Comparison of ENCODE assay signal across 10 mouse cellular contexts in the genomic region with DNA sequence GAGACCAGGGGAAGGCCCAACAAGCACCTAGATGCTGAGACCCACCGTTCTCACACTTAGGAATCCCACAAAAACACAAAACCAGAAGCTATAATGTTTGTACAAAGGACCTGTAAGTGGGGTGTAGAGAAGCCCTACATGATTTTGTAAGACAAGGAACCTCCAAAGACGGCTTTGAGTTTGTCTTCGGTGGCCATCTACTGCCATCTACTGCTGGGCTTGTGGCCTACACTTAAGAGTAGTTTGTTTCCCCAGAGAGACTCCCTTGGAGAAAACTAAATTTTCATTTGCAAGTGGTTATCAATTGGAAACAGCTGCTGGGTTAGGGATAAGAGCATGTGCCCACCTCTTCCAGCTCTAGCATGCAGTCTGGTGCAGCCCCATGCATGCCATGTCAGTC. TPM values are rescaled to one million over a fixed set of nuclear protein-coding genes. Genes with fewer than 3 reads are reported as not detected.
DNase-seq lines count a peak whose midpoint lies in the region; ATAC-seq and TF ChIP-seq lines count a peak whose summit lies in the region.
"Had no signal": no experiment of that assay in that cellular context is flagged by ENCODE, and none has a peak within 500 bp of the region (broad histone marks: within the 10 kb centered on the region; RNA-seq: fewer than 3 reads in every experiment).

No protein-coding gene starts in this region.

- no peak for TF ChIP-seq EP300 in liver, embryonic 14.5 days (IDR thresholded peaks at IDR 0.05; ENCODE audit: low read depth)
- TF ChIP-seq EP300 in stomach, postnatal 0 days (optimal IDR thresholded peaks at IDR 0.05): no peak

- no peaks in the 10 kb centered on the region for H3K4me1 ChIP-seq in heart, embryonic 10.5 days
- no peaks in the 10 kb centered on the region for H3K4me1 ChIP-seq in embryonic facial prominence, embryonic 10.5 days
- H3K4me1 ChIP-seq in liver, embryonic 14.5 days (replicated peaks; ENCODE audit: control insufficient read depth in 2 of 2, insufficient read depth in 2 of 2, low read length in 1 of 2): 0 out of 4 replicates have a peak, but pooled peaks cover 0 to under 1% of the 10 kb centered on the region in 2 experiments
- H3K4me1 ChIP-seq in stomach, postnatal 0 days (replicated peaks; ENCODE audit: control insufficient read depth, insufficient read depth): no peaks in the 10 kb centered on the region

- peak; percentile 84 for DNase-seq in heart, adult 11 months
- DNase-seq in heart, embryonic 10.5 days (ENCODE audit: low spot score): no peak
- DNase-seq in 3T3-L1 (ENCODE audit: low read depth, low spot score): peak; percentile 60
- peak; percentile 64 for DNase-seq in adrenal gland, adult 2 months
- DNase-seq in embryonic facial prominence, embryonic 10.5 days (ENCODE audit: low spot score): peak; percentile 45
- DNase-seq in induced T-regulatory cell, adult 2 months (ENCODE audit: low read depth): peak; percentile 4
- DNase-seq in liver, embryonic 14.5 days (ENCODE audit: low read depth in 3 of 3, low spot score in 3 of 3): peak in 1 of 3 experiments; percentile 9
- peak; percentile 53 for DNase-seq in stomach, postnatal 0 days (ENCODE audit: low spot score)

- no peaks in the 10 kb centered on the region for H3K9me3 ChIP-seq in heart, embryonic 10.5 days
- no peaks in the 10 kb centered on the region for H3K9me3 ChIP-seq in embryonic facial prominence, embryonic 10.5 days
- no peaks in the 10 kb centered on the region for H3K9me3 ChIP-seq in liver, embryonic 14.5 days (ENCODE audit: control insufficient read depth, low read length)
- H3K9me3 ChIP-seq in stomach, postnatal 0 days (ENCODE audit: control insufficient read depth, low read length): no peaks in the 10 kb centered on the region

- H3K9ac ChIP-seq in liver, embryonic 14.5 days (replicated peaks): no peak overlapping the region
- H3K9ac ChIP-seq in stomach, postnatal 0 days (ENCODE audit: low read length): no peak overlapping the region

- ATAC-seq in liver, embryonic 14.5 days (ENCODE audit: insufficient read depth): 0 out of 2 replicates have a peak, but pooled peaks have one; percentile 11
- no peak for ATAC-seq in stomach, postnatal 0 days (ENCODE audit: low FRiP score, low TSS enrichment)

- WGBS in heart, embryonic 10.5 days: 35% methylated on average over 3 of the region's 3 CpGs
- 39% methylated on average over 3 of the region's 3 CpGs for WGBS in embryonic facial prominence, embryonic 10.5 days
- WGBS in liver, embryonic 14.5 days (ENCODE audit: insufficient replicate concordance): 37% methylated on average over 3 of the region's 3 CpGs
- WGBS in stomach, postnatal 0 days: 34% methylated on average over 3 of the region's 3 CpGs

- TF ChIP-seq CTCF in liver, embryonic 14.5 days (IDR thresholded peaks at IDR 0.05; ENCODE audit: low read depth): peak; percentile 51
- peak; percentile 83 for TF ChIP-seq CTCF in stomach, postnatal 0 days (IDR thresholded peaks at IDR 0.05; ENCODE audit: low read depth)

- no peaks in the 10 kb centered on the region for H3K36me3 ChIP-seq in heart, embryonic 10.5 days
- H3K36me3 ChIP-seq in embryonic facial prominence, embryonic 10.5 days (replicated peaks): no peaks in the 10 kb centered on the region
- no peaks in the 10 kb centered on the region for H3K36me3 ChIP-seq in liver, embryonic 14.5 days (replicated peaks; ENCODE audit: control insufficient read depth, insufficient read depth, low read depth)
- no peaks in the 10 kb centered on the region for H3K36me3 ChIP-seq in stomach, postnatal 0 days (ENCODE audit: control insufficient read depth, insufficient read depth, low read length)

- H3K4me2 ChIP-seq in liver, embryonic 14.5 days (ENCODE audit: low read depth): no peak overlapping the region
- no peak overlapping the region for H3K4me2 ChIP-seq in stomach, postnatal 0 days (replicated peaks; ENCODE audit: low read depth)

- no peaks in the 10 kb centered on the region for H3K27me3 ChIP-seq in heart, embryonic 10.5 days (ENCODE audit: insufficient read depth, poor library complexity, severe bottlenecking)
- H3K27me3 ChIP-seq in embryonic facial prominence, embryonic 10.5 days (replicated peaks; ENCODE audit: low read depth, poor library complexity, severe bottlenecking): no peaks in the 10 kb centered on the region
- no peaks in the 10 kb centered on the region for H3K27me3 ChIP-seq in liver, embryonic 14.5 days (ENCODE audit: control insufficient read depth, insufficient read depth, low read length)
- no peaks in the 10 kb centered on the region for H3K27me3 ChIP-seq in stomach, postnatal 0 days (ENCODE audit: control insufficient read depth, insufficient read depth, low read length)

- no peak overlapping the region for H3K27ac ChIP-seq in heart, embryonic 10.5 days
- no peak overlapping the region for H3K27ac ChIP-seq in embryonic facial prominence, embryonic 10.5 days (replicated peaks)
- H3K27ac ChIP-seq in liver, embryonic 14.5 days: no peak overlapping the region
- no peak overlapping the region for H3K27ac ChIP-seq in stomach, postnatal 0 days (replicated peaks)

- no peak overlapping the region for H3K4me3 ChIP-seq in heart, embryonic 10.5 days
- H3K4me3 ChIP-seq in embryonic facial prominence, embryonic 10.5 days: no peak overlapping the region
- no peak overlapping the region for H3K4me3 ChIP-seq in liver, embryonic 14.5 days (ENCODE audit: insufficient read depth in 1 of 2, low read depth in 2 of 2, low read length in 2 of 2)
- no peak overlapping the region for H3K4me3 ChIP-seq in stomach, postnatal 0 days (ENCODE audit: low read depth, low read length)

RNA-seq across cellular contexts. Expression of a gene that starts 3.9 kb away (rescaled TPM):
- not detected in 2 replicates for polyA plus RNA-seq in heart, embryonic 10.5 days (2016; fragmentation: Nextera tagmentation; extraction: Ambion mirVana)
- total RNA-seq in adrenal gland, adult 2 months (2021): not detected
- polyA plus RNA-seq in adrenal gland, adult 2 months (2012; rRNA removed): not detected in 2 replicates
- not detected in 2 replicates for polyA plus RNA-seq in embryonic facial prominence, embryonic 10.5 days (2016; fragmentation: Nextera tagmentation; extraction: Ambion mirVana)
- not detected in 2 replicates for polyA plus RNA-seq in liver, embryonic 14.5 days (2012; rRNA removed)
- not detected in 2 replicates for polyA plus RNA-seq in liver, embryonic 14.5 days (2014; fragmentation: Nextera tagmentation; extraction: Ambion mirVana)
- not detected in 2 replicates for polyA plus RNA-seq in stomach, postnatal 0 days (2015; fragmentation: Nextera tagmentation; extraction: Ambion mirVana)
- total RNA-seq: left cerebral cortex, adult 8-10 months had no signal
- polyA plus RNA-seq: spleen, adult 2 months had no signal

RNA-seq across cellular contexts. Expression of a gene that starts 11.9 kb away (rescaled TPM):
- polyA plus RNA-seq in heart, embryonic 10.5 days (2016; fragmentation: Nextera tagmentation; extraction: Ambion mirVana): not detected in 2 replicates
- total RNA-seq in adrenal gland, adult 2 months (2021): not detected
- not detected in 2 replicates for polyA plus RNA-seq in adrenal gland, adult 2 months (2012; rRNA removed)
- polyA plus RNA-seq in embryonic facial prominence, embryonic 10.5 days (2016; fragmentation: Nextera tagmentation; extraction: Ambion mirVana): not detected in 2 replicates
- not detected in 2 replicates for polyA plus RNA-seq in liver, embryonic 14.5 days (2012; rRNA removed)
- not detected in 2 replicates for polyA plus RNA-seq in liver, embryonic 14.5 days (2014; fragmentation: Nextera tagmentation; extraction: Ambion mirVana)
- not detected in 2 replicates for polyA plus RNA-seq in stomach, postnatal 0 days (2015; fragmentation: Nextera tagmentation; extraction: Ambion mirVana)
- total RNA-seq: left cerebral cortex, adult 8-10 months had no signal

RNA-seq across cellular contexts. Expression of a gene that starts 21.5 kb away (rescaled TPM):
- polyA plus RNA-seq in heart, embryonic 10.5 days (2016; fragmentation: Nextera tagmentation; extraction: Ambion mirVana): not detected in 2 replicates
- total RNA-seq in adrenal gland, adult 2 months (2021): not detected
- not detected in 2 replicates for polyA plus RNA-seq in adrenal gland, adult 2 months (2012; rRNA removed)
- not detected in 2 replicates for polyA plus RNA-seq in embryonic facial prominence, embryonic 10.5 days (2016; fragmentation: Nextera tagmentation; extraction: Ambion mirVana)
- not detected in 2 replicates for polyA plus RNA-seq in liver, embryonic 14.5 days (2012; rRNA removed)
- polyA plus RNA-seq in liver, embryonic 14.5 days (2014; fragmentation: Nextera tagmentation; extraction: Ambion mirVana): not detected in 2 replicates
- not detected in 2 replicates for polyA plus RNA-seq in stomach, postnatal 0 days (2015; fragmentation: Nextera tagmentation; extraction: Ambion mirVana)
- total RNA-seq: left cerebral cortex, adult 8-10 months had no signal

RNA-seq across cellular contexts. Expression of a gene that starts 29.2 kb away (rescaled TPM):
- not detected in 2 replicates for polyA plus RNA-seq in heart, embryonic 10.5 days (2016; fragmentation: Nextera tagmentation; extraction: Ambion mirVana)
- total RNA-seq in adrenal gland, adult 2 months (2021): not detected
- not detected in 2 replicates for polyA plus RNA-seq in adrenal gland, adult 2 months (2012; rRNA removed)
- polyA plus RNA-seq in embryonic facial prominence, embryonic 10.5 days (2016; fragmentation: Nextera tagmentation; extraction: Ambion mirVana): not detected in 2 replicates
- not detected in 2 replicates for polyA plus RNA-seq in liver, embryonic 14.5 days (2012; rRNA removed)
- not detected in 2 replicates for polyA plus RNA-seq in liver, embryonic 14.5 days (2014; fragmentation: Nextera tagmentation; extraction: Ambion mirVana)
- polyA plus RNA-seq in stomach, postnatal 0 days (2015; fragmentation: Nextera tagmentation; extraction: Ambion mirVana): not detected in 2 replicates
- total RNA-seq: left cerebral cortex, adult 8-10 months had no signal

RNA-seq across cellular contexts. Expression of a gene that starts 30.9 kb away (rescaled TPM):
- polyA plus RNA-seq in heart, embryonic 10.5 days (2016; fragmentation: Nextera tagmentation; extraction: Ambion mirVana): not detected in 2 replicates
- not detected for total RNA-seq in adrenal gland, adult 2 months (2021)
- polyA plus RNA-seq in adrenal gland, adult 2 months (2012; rRNA removed): not detected in 2 replicates
- polyA plus RNA-seq in embryonic facial prominence, embryonic 10.5 days (2016; fragmentation: Nextera tagmentation; extraction: Ambion mirVana): not detected in 2 replicates
- not detected in 2 replicates for polyA plus RNA-seq in liver, embryonic 14.5 days (2012; rRNA removed)
- not detected in 2 replicates for polyA plus RNA-seq in liver, embryonic 14.5 days (2014; fragmentation: Nextera tagmentation; extraction: Ambion mirVana)
- polyA plus RNA-seq in stomach, postnatal 0 days (2015; fragmentation: Nextera tagmentation; extraction: Ambion mirVana): not detected in 2 replicates
- total RNA-seq: left cerebral cortex, adult 8-10 months had no signal
- polyA plus RNA-seq: spleen, adult 2 months had no signal
